Mouse (Mus musculus) bone marrow macrophage, adult 2 months (primary cell): ENCODE results near the gene Ctbp2.

Source experiments
- CTCF ChIP-seq: IDR thresholded peaks from 2 replicates; pipeline ENCODE4 v1.5.1; 2012; ENCODE audit warnings: low read depth, mild to moderate bottlenecking, low read length, moderate library complexity
- POLR2A ChIP-seq: IDR thresholded peaks from 2 replicates; pipeline ENCODE4 v1.6.1; 2012; ENCODE audit warnings: mild to moderate bottlenecking, low read depth, low read length, borderline replicate concordance

DNA sequence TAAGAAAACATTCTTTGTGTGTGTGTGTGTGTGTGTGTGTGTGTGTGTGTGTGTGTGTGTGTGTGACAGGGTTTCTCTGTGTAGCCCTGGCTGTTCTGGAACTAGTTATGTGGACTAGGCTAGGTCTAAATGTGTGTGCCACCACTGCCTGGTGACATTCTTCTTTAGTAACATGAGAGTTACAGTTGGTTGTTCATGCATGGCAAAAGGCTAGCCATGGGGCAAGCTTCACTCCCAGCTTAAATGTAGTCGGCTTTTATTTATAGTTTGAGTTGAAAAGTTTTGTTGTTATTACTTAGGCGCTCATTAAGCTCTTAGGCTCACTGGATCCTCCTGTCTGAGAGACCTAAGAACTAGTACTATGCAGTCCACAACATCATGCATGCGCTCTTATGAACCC, 159.8 kb downstream of the Ctbp2 start:
- TF ChIP-seq POLR2A (no peak), CTCF (no peak)
